Mouse (Mus musculus): ENCODE data around the gene Dzip1l. TPM values are rescaled to one million over a fixed set of nuclear protein-coding genes. Genes with fewer than 3 reads are reported as not detected.

The Dzip1l gene
- total and polyA plus RNA-seq, 2 experiments from 2014 or later: 7.2 to 30.5 TPM

DNA sequence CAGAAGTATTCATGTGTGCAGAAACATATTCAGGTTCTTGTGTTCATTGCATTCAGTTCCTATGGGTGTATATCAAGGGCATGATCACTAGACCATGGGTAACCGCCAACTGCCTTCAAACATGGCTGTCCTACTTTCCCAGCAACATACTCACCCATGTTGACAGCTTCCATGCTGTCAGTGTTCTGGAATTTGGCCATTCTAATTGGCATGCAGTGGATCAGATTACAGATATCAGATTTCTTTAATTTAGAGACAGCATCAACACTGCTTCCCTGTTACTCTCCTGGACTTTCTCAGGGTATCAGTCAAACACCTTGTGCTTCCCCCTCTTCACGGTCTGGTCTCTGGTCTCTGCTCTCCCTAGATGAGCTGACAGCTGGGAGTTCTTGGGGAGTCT lies 25.7 kb upstream of the Dzip1l start:
- Histone ChIP-seq H3K4me2 (ENCODE audit: low read depth, low read length) (no peak overlapping the region), H3K27ac (ENCODE audit: low read depth) (no peak overlapping the region), H3K27me3 (ENCODE audit: control insufficient read depth, insufficient read depth, low read length) (no peaks in the 10 kb centered on the region), H3K36me3 (replicated peaks; ENCODE audit: control insufficient read depth, insufficient read depth, low read length) (no peaks in the 10 kb centered on the region), H3K9me3 (replicated peaks; ENCODE audit: control insufficient read depth, low read length) (no peaks in the 10 kb centered on the region), H3K4me3 (ENCODE audit: low read depth, low read length) (no peak overlapping the region), H3K9ac (replicated peaks; ENCODE audit: low read depth, low read length) (no peak overlapping the region), H3K4me1 (ENCODE audit: control insufficient read depth, insufficient read depth) (no peaks in the 10 kb centered on the region)
- no peak for DNase-seq (ENCODE audit: low spot score)
- TF ChIP-seq EP300 (IDR thresholded peaks at IDR 0.05; ENCODE audit: low read depth): no peak
- TF ChIP-seq CTCF (IDR thresholded peaks at IDR 0.05; ENCODE audit: low read depth): no peak
- 60% methylated on average over 2 of the region's 2 CpGs for WGBS
- ATAC-seq (ENCODE audit: insufficient read depth, low read depth): no peak

- Histone ChIP-seq H3K4me3 (ENCODE audit: low read depth, low read length) (no peak within 1 kb of the TSS), H3K27me3 (ENCODE audit: control insufficient read depth, insufficient read depth, low read length) (no peaks in the 10 kb centered on the region), H3K27ac (ENCODE audit: low read depth) (no peak within 1 kb of the TSS), H3K36me3 (replicated peaks; ENCODE audit: control insufficient read depth, insufficient read depth, low read length) (no peaks in the 10 kb centered on the region), H3K4me1 (ENCODE audit: control insufficient read depth, insufficient read depth) (no peaks in the 10 kb centered on the region), H3K4me2 (ENCODE audit: low read depth, low read length) (no peak within 1 kb of the TSS), H3K9ac (replicated peaks; ENCODE audit: low read depth, low read length) (no peak within 1 kb of the TSS), H3K9me3 (replicated peaks; ENCODE audit: control insufficient read depth, low read length) (no peaks in the 10 kb centered on the region)
- no peak for DNase-seq (ENCODE audit: low spot score)
- 41% methylated on average over 2 of the region's 2 CpGs for WGBS
- no peak for ATAC-seq (ENCODE audit: insufficient read depth, low read depth)
- TF ChIP-seq EP300 (IDR thresholded peaks at IDR 0.05; ENCODE audit: low read depth) (no peak), CTCF (IDR thresholded peaks at IDR 0.05; ENCODE audit: low read depth) (no peak)
Observed at GRCm38 (mm10) chr9:99612202-99612601, 17.1 kb upstream of the Dzip1l start, which contains the start of gene A4gnt. Gene A4gnt, plus strand, starts transcription at chr9:99612502.

GRCm38 (mm10) chr9:99619688-99620087 lies 9.6 kb upstream of the Dzip1l start:
- Histone ChIP-seq H3K9ac (replicated peaks; ENCODE audit: low read depth, low read length) (no peak overlapping the region), H3K4me3 (ENCODE audit: low read depth, low read length) (no peak overlapping the region), H3K36me3 (replicated peaks; ENCODE audit: control insufficient read depth, insufficient read depth, low read length) (no peaks in the 10 kb centered on the region), H3K27me3 (ENCODE audit: control insufficient read depth, insufficient read depth, low read length) (no peaks in the 10 kb centered on the region), H3K9me3 (replicated peaks; ENCODE audit: control insufficient read depth, low read length) (no peaks in the 10 kb centered on the region), H3K4me2 (ENCODE audit: low read depth, low read length) (no peak overlapping the region), H3K4me1 (ENCODE audit: control insufficient read depth, insufficient read depth) (no peaks in the 10 kb centered on the region), H3K27ac (ENCODE audit: low read depth) (no peak overlapping the region)
- ATAC-seq (ENCODE audit: insufficient read depth, low read depth): no peak
- TF ChIP-seq EP300 (IDR thresholded peaks at IDR 0.05; ENCODE audit: low read depth) (no peak), CTCF (IDR thresholded peaks at IDR 0.05; ENCODE audit: low read depth) (no peak)
- DNase-seq (ENCODE audit: low spot score): no peak
- 88% methylated on average over 8 of the region's 8 CpGs for WGBS

DNA sequence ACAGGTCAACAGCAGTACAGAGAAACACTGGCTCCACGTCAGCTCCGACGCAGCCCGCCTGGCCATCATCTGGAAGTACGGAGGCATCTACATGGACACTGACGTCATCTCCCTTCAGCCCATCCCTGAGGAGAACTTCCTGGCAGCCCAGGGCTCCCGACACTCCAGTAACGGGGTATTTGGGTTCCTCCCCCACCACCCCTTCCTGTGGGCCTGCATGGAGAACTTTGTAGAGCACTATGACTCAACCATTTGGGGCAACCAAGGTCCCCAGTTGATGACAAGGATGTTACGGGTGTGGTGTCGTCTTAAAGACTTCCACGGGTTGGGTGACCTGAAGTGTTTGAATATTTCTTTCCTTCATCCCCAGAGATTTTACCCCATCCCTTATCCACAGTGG lies 9.1 kb upstream of the Dzip1l start:
- WGBS: 78% methylated on average over 11 of the region's 11 CpGs
- Histone ChIP-seq H3K9ac (replicated peaks; ENCODE audit: low read depth, low read length) (no peak overlapping the region), H3K36me3 (replicated peaks; ENCODE audit: control insufficient read depth, insufficient read depth, low read length) (no peaks in the 10 kb centered on the region), H3K27ac (ENCODE audit: low read depth) (no peak overlapping the region), H3K27me3 (ENCODE audit: control insufficient read depth, insufficient read depth, low read length) (no peaks in the 10 kb centered on the region), H3K9me3 (replicated peaks; ENCODE audit: control insufficient read depth, low read length) (no peaks in the 10 kb centered on the region), H3K4me1 (ENCODE audit: control insufficient read depth, insufficient read depth) (no peaks in the 10 kb centered on the region), H3K4me3 (ENCODE audit: low read depth, low read length) (no peak overlapping the region), H3K4me2 (ENCODE audit: low read depth, low read length) (no peak overlapping the region)
- ATAC-seq (ENCODE audit: insufficient read depth, low read depth) (no peak), DNase-seq (ENCODE audit: low spot score) (no peak)
- TF ChIP-seq EP300 (IDR thresholded peaks at IDR 0.05; ENCODE audit: low read depth): no peak
- TF ChIP-seq CTCF (IDR thresholded peaks at IDR 0.05; ENCODE audit: low read depth): no peak

- no peak overlapping the region for H3K4me2 ChIP-seq (ENCODE audit: low read depth, low read length)
- WGBS: 70% methylated on average over 1 of the region's 1 CpGs
- H3K27me3 ChIP-seq (ENCODE audit: control insufficient read depth, insufficient read depth, low read length): no peaks in the 10 kb centered on the region
- H3K9ac ChIP-seq (replicated peaks; ENCODE audit: low read depth, low read length): no peak overlapping the region
- no peak overlapping the region for H3K4me3 ChIP-seq (ENCODE audit: low read depth, low read length)
- H3K9me3 ChIP-seq (replicated peaks; ENCODE audit: control insufficient read depth, low read length): no peaks in the 10 kb centered on the region
- H3K27ac ChIP-seq (ENCODE audit: low read depth): no peak overlapping the region
- no peaks in the 10 kb centered on the region for H3K4me1 ChIP-seq (ENCODE audit: control insufficient read depth, insufficient read depth)
- no peak for TF ChIP-seq CTCF (IDR thresholded peaks at IDR 0.05; ENCODE audit: low read depth)
- TF ChIP-seq EP300 (IDR thresholded peaks at IDR 0.05; ENCODE audit: low read depth): no peak
- H3K36me3 ChIP-seq (replicated peaks; ENCODE audit: control insufficient read depth, insufficient read depth, low read length): no peaks in the 10 kb centered on the region
- ATAC-seq (ENCODE audit: insufficient read depth, low read depth) (no peak), DNase-seq (ENCODE audit: low spot score) (no peak)
Observed at GRCm38 (mm10) chr9:99622034-99622433, 7.3 kb upstream of the Dzip1l start.

- no peak overlapping the region for H3K4me2 ChIP-seq (ENCODE audit: low read depth, low read length)
- H3K9ac ChIP-seq (replicated peaks; ENCODE audit: low read depth, low read length): no peak overlapping the region
- peaks cover 3% of the 10 kb centered on the region; the same call in 1 of the 2 replicates for H3K9me3 ChIP-seq (replicated peaks; ENCODE audit: control insufficient read depth, low read length)
- H3K36me3 ChIP-seq (replicated peaks; ENCODE audit: control insufficient read depth, insufficient read depth, low read length): no peaks in the 10 kb centered on the region
- no peak overlapping the region for H3K4me3 ChIP-seq (ENCODE audit: low read depth, low read length)
- ATAC-seq (ENCODE audit: insufficient read depth, low read depth): no peak
- no peaks in the 10 kb centered on the region for H3K4me1 ChIP-seq (ENCODE audit: control insufficient read depth, insufficient read depth)
- no peak for DNase-seq (ENCODE audit: low spot score)
- no peak for TF ChIP-seq CTCF (IDR thresholded peaks at IDR 0.05; ENCODE audit: low read depth)
- no peak for TF ChIP-seq EP300 (IDR thresholded peaks at IDR 0.05; ENCODE audit: low read depth)
- no peak overlapping the region for H3K27ac ChIP-seq (ENCODE audit: low read depth)
- H3K27me3 ChIP-seq (ENCODE audit: control insufficient read depth, insufficient read depth, low read length): no peaks in the 10 kb centered on the region
- WGBS: 51% methylated on average over 2 of the region's 2 CpGs
Observed at GRCm38 (mm10) chr9:99622966-99623365, 6.3 kb upstream of the Dzip1l start.
